Mouse (Mus musculus) testis, adult 2 months (tissue): ENCODE measurements around the gene Dusp12.

Experiments used
- CTCF ChIP-seq: fragments of 200-500 bp; IDR thresholded peaks from 2 replicates; pipeline ENCODE4 v1.5.1; 2012; ENCODE audit warnings: low read depth, mild to moderate bottlenecking, inconsistent platforms, low read length, moderate library complexity; ENCODE audit not compliant: control insufficient read depth, insufficient read depth, insufficient replicate concordance
- POLR2A ChIP-seq: fragments of 200-500 bp; IDR thresholded peaks from 2 replicates; pipeline ENCODE4 v1.6.1; 2012; ENCODE audit warnings: low read depth, mild to moderate bottlenecking, inconsistent platforms, low read length, moderate library complexity; ENCODE audit not compliant: control insufficient read depth

DNA sequence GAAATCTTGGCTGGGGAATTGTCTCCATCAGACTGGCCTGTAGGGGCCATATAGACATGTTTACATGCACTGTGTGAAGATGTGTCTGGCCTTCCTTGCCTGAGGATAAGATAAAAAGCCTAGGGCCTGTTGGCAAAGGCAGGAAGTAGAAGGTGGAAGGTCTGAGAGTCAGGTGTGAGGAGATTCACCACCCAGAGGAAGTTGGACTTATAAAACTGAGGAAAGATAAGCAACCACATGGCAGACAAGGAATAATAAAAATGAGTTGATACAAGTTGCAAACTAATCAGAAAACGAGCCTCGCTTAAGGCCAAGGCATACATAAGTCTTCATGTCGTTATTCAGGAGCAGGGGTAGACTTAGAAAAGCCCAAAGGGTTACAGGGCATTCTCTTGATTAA, 9.7 kb downstream of the Dusp12 start:
- no peak for TF ChIP-seq POLR2A
- TF ChIP-seq CTCF: no peak
